Mouse (Mus musculus) gastrocnemius, adult 2 months (tissue): ENCODE data around the gene Gm45233. TPM values are rescaled to one million over a fixed set of nuclear protein-coding genes. Genes with fewer than 3 reads are reported as not detected.
A peak's percentile ranks its signal among the peaks of the same experiment; 100 is the strongest.
"Not testable (repeated sequence)": the region's sequence is repeated elsewhere in the genome, so short reads cannot be mapped to it uniquely, and the experiment has no call there.

Experiments used
- DNase-seq: peaks from one replicate; pipeline ENCODE4 v3.0.0; 2022
- H3K27ac ChIP-seq: fragments of 200-600 bp; 2 replicates; pipeline ENCODE4 v1.8.1; 2022; ENCODE audit warnings: mild to moderate bottlenecking
- H3K4me3 ChIP-seq: fragments of 200-600 bp; 2 replicates; pipeline ENCODE4 v1.8.1; 2022; ENCODE audit warnings: mild to moderate bottlenecking, moderate library complexity
- CTCF ChIP-seq: fragments of 200-600 bp; IDR thresholded peaks from 2 replicates; pipeline ENCODE4 v1.8.1; 2022; ENCODE audit warnings: antibody characterized with exemption, mild to moderate bottlenecking, moderate library complexity
- intact Hi-C: fragments of 180-260 bp; cut with DNase I; formaldehyde crosslinking; loops from one replicate; pipeline ENCODE4 v1.15.1; 2025
- long read RNA-seq, 2 experiments: library from polyadenylated mRNA; stranded (forward); transcript quantifications; one replicate each; pipeline ENCODE4 v2.0.0; 2021
- total RNA-seq, 2 experiments: library from RNA; stranded (reverse); gene quantifications; 2 replicates each; pipeline ENCODE4 v1.2.3; 2021

The Gm45233 gene
- 1 to 10 TPM in 1 of 2 experiments, under 1 TPM in 1; 0.45 to 1.2 TPM for total RNA-seq
- long read RNA-seq, experiment 1, partial matches to known transcripts: 0 of 15 reads
- long read RNA-seq, experiment 1, other reads (novel, unspliced or antisense): 15 of 15 reads
- long read RNA-seq, experiment 2: 0 reads

DNA sequence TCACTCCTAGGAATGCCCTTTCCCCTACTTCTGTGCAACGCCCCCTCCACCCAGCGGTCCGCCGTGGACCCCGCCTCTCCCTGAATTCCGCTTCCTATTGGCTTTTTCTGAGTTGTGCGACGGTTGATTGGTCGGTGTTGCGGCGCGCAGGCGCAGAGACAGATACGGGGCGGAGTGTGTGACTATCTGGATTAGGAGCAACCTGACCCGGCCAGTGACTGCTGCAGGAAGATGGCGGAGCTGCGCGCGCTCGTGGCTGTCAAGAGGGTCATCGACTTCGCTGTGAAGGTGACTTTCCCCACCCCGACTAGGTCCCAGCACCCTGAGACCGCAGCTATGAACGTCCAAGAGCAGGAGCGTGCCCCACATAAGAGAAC, at the start of gene Gm45233, which contains the start of gene Etfb:
Gene Gm45233 (plus strand): TSS at position 212 of the 377 bp plus-strand sequence.
Gene Etfb (plus strand): TSS at position 167 of the 377 bp plus-strand sequence.
- TF ChIP-seq CTCF: no peak
- DNase-seq: peak; percentile 96
- intact Hi-C loops: loop anchor here (5.0 kb wide), 2 partner anchors 112 to 132 kb away; partner anchors contain the start of gene Zfp715

GRCm38 (mm10) chr7:43399501-43399900, 44.4 kb upstream of the Gm45233 start:
- Histone ChIP-seq H3K27ac (no peak overlapping the region), H3K4me3 (no peak overlapping the region)
- no peak for DNase-seq
- intact Hi-C loops: no loop called here
- no peak for TF ChIP-seq CTCF

More for the DNA sequence above, at the start of gene Gm45233, which contains the start of gene Etfb:
- Histone ChIP-seq H3K27ac (peak within 1 kb of the TSS; percentile 98), H3K4me3 (peak within 1 kb of the TSS; percentile 69)

- no peak for TF ChIP-seq CTCF
Measured at GRCm38 (mm10) chr7:43402718-43403117, 41.2 kb upstream of the Gm45233 start.

DNA sequence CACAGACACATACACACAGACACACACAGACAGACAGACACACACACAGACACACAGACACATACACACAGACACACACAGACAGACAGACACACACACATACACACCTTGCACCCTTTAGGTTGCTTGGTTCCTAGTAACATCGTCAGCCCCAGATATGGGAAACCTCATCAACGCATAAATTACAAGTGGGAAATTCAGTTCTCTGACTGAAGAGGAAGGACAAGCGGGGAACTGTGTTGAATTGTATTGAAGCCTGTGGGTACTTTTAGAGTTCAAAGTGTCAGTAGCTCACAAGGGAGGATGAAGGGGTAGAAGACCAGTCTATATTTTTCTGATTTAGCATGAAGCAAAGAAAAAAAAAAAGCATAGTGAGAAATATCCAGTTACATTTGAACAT, 36.4 kb upstream of the Gm45233 start:
- intact Hi-C loops: no loop called here

More at GRCm38 (mm10) chr7:43402718-43403117, 41.2 kb upstream of the Gm45233 start:
- H3K4me3 ChIP-seq: no peak overlapping the region
- H3K27ac ChIP-seq: no peak overlapping the region
- intact Hi-C loops: no loop called here
- DNase-seq: no peak

GRCm38 (mm10) chr7:43408131-43408553, 35.8 kb upstream of the Gm45233 start, which contains the start of gene Siglecg:
Gene Siglecg, plus strand, starts transcription at chr7:43408204.
- Histone ChIP-seq H3K4me3 (no peak within 1 kb of the TSS), H3K27ac (no peak within 1 kb of the TSS)
- no peak for DNase-seq
- intact Hi-C loops: no loop called here
- no peak for TF ChIP-seq CTCF

More for the DNA sequence above, 36.4 kb upstream of the Gm45233 start:
- no peak for TF ChIP-seq CTCF
- no peak overlapping the region for H3K4me3 ChIP-seq
- DNase-seq: no peak
- H3K27ac ChIP-seq: no peak overlapping the region

DNA sequence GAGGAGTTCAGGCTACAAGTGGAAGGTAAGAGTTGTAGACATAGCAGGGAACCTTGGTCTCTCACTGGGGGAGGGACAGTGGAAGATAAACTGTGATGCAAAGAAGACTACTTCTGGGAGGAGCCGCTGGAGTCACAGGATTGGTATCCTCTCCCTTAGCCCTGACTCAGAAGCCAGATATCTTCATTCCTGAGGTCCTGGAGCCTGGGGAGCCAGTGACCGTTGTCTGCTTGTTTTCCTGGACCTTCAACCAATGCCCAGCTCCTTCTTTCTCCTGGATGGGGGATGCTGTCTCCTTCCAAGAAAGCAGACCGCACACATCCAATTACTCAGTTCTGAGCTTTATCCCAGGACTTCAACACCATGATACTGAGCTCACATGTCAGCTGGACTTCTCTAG, 34.8 kb upstream of the Gm45233 start:
- TF ChIP-seq CTCF: no peak
- no peak for DNase-seq
- intact Hi-C loops: no loop called here
- no peak overlapping the region for H3K4me3 ChIP-seq
- no peak overlapping the region for H3K27ac ChIP-seq

- intact Hi-C loops, DNase-seq, H3K27ac ChIP-seq, H3K4me3 ChIP-seq: not testable (repeated sequence)
Measured at GRCm38 (mm10) chr7:43411724-43412123, 32.2 kb upstream of the Gm45233 start.

DNA sequence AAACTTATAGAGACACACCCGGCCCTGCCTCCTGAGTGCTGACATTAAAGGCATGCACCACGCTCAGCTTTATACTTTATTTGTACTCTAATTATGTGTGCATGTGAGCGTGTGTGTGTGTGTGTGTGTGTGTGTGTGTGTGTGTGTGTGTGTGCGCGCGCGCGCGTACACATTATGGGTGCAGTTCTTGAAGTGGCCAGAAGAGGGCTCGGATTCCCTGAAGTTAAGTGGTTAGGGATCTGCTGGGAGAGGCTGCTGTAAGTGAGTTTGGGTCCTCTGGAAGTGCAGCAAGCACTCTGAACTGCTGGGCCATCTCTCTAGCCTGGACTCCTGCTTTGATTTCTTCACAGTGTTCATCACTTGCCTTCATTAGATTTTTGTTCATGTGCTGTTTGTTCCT, 26.6 kb upstream of the Gm45233 start:
- intact Hi-C loops: no loop called here
- H3K27ac ChIP-seq: no peak overlapping the region
- no peak for DNase-seq
- no peak overlapping the region for H3K4me3 ChIP-seq
- no peak for TF ChIP-seq CTCF

GRCm38 (mm10) chr7:43422995-43423617, 20.8 kb upstream of the Gm45233 start:
- TF ChIP-seq CTCF: no peak; the same call in 1 of the 2 replicates
- Histone ChIP-seq H3K27ac (no peak overlapping the region), H3K4me3 (no peak overlapping the region)
- intact Hi-C loops: loop anchor here (1.0 kb wide), 1 partner anchor 43 kb away; no protein-coding TSS in a partner anchor
- DNase-seq: peak; percentile 88

DNA sequence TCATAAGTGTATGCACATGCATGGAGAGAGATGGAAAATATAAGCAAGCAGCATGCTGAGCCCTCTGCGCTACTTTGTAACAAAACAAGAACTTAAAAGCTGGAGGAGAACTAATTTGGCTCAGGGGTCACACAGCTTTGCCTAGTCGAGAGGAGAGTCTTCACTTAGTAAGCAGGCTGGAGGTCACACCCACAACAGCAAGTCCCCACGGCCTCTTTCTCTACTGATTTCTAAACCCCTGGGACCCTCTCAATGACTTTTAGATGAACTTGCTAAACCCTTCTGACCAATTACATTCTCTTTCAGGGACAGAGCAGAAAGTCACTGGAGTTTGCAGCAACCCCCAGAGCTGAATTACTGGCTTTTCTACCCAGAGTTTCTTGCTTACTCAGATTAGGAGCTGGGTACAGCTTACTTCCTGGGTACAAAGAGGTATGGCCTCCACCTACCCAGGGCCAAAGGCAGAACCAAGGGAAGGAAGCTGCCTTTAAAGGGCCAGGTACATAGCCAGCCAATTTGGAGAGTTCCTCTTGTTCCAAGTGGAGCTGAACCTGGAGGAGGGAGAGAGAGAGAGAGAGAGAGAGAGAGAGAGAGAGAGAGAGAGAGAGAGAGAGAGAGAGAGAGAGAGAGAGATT, 19.8 kb upstream of the Gm45233 start:
- intact Hi-C loops: loop anchor here (1.0 kb wide), 1 partner anchor 42 kb away; no protein-coding TSS in a partner anchor
- no peak overlapping the region for H3K27ac ChIP-seq
- DNase-seq: no peak
- no peak overlapping the region for H3K4me3 ChIP-seq
- TF ChIP-seq CTCF: no peak

DNA sequence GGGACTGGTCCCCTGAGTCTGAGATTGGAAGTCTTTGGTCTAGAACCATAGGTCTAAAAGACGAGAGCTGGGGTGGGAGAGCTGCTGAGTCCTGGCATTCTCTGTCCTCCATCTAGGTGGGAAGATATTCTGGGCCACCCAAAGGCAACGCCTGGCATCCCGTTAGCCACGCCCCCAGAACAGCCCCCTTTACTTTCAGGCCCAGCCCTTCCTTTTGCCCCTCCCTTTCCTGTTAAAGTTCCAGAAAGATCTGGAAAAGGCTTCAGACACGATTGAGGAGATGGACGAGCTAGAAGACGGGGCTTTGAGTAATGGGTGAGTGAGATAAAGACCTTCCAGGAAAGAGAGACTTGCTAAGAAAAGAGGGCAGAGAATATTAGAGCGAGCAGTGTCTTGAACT, 16.5 kb upstream of the Gm45233 start, which contains the start of gene Lim2:
Gene Lim2 (plus strand): TSS at position 265 of the 400 bp plus-strand sequence.
- Histone ChIP-seq H3K4me3 (no peak within 1 kb of the TSS), H3K27ac (no peak within 1 kb of the TSS)
- DNase-seq: no peak
- intact Hi-C loops: no loop called here
- TF ChIP-seq CTCF: no peak

- intact Hi-C loops: no loop called here
- DNase-seq: no peak
- H3K4me3 ChIP-seq: no peak overlapping the region
- TF ChIP-seq CTCF: no peak
- no peak overlapping the region for H3K27ac ChIP-seq
Measured at GRCm38 (mm10) chr7:43429500-43429899, 14.4 kb upstream of the Gm45233 start.

DNA sequence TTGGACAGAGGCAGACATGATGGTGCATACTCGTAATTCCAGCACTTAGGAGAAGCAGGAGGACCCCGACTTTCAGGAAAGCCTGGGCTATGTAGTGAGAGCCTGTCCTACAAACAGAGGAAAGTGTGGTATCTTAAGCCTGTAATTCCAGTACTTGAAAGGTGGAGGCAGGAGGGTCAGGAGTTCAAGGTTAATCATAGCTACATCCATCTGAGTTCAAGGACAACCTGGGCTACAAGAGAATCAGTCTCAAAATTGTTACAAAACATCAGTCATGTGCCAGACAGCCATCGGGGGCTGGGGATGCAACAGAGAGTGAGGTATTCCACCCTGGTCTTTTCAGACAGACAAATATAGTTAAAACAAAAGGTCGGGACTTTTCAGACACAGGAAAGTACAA, 11.0 kb upstream of the Gm45233 start:
- intact Hi-C loops: no loop called here
- Histone ChIP-seq H3K4me3 (no peak overlapping the region), H3K27ac (no peak overlapping the region)
- no peak for TF ChIP-seq CTCF
- DNase-seq: no peak
